Mouse (Mus musculus) brain, embryonic 14.5 days (tissue): Measurements from ENCODE around the gene C2cd2.

Experiments
- CTCF ChIP-seq: fragments of 200-500 bp; IDR thresholded peaks from 2 replicates; pipeline ENCODE4 v1.5.1; 2012; ENCODE audit warnings: inconsistent platforms, mild to moderate bottlenecking, moderate library complexity, borderline replicate concordance; ENCODE audit not compliant: insufficient read depth, insufficient read length; ENCODE audit errors: extremely low read depth
- POLR2A ChIP-seq: fragments of 200-500 bp; IDR thresholded peaks from 2 replicates; pipeline ENCODE4 v1.6.1; 2012; ENCODE audit warnings: mild to moderate bottlenecking, inconsistent platforms, borderline replicate concordance; ENCODE audit not compliant: poor library complexity, insufficient read depth, insufficient read length, severe bottlenecking; ENCODE audit errors: extremely low read depth

DNA sequence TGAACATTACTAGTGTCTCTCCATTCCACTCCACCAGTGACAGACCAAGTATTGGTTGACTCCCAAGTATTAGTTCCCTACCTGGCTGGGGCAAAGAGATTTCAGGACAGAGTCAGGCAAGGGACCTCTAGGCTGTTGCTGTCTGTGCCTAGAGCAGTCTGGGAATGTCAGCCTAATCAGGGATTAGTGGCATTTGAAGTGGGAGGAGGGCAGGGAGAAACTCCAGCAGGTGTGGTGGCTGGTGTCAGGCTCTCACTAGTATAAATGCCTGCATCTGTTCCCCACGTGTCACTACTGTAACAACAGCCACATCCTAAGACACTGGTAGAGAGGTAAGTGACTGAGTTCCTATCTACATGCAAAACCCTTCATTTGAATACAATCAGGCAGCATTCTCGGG, 42.6 kb downstream of the C2cd2 start:
- no peak for TF ChIP-seq CTCF
- no peak for TF ChIP-seq POLR2A
